Mouse (Mus musculus) kidney, postnatal 25 days (tissue): ENCODE results near the gene Olfr1225.
"Not testable (repeated sequence)": the region's sequence is repeated elsewhere in the genome, so short reads cannot be mapped to it uniquely, and the experiment has no call there.

Source experiments
- DNase-seq, 2 experiments: peaks; one replicate each; pipeline ENCODE4 v3.0.0; 2021; ENCODE audit warnings: mixed read lengths in 2 of 2

Olfr1225 gene

GRCm38 (mm10) chr2:89174569-89174968 is at the start of gene Olfr1225:
TSS of gene Olfr1225 (minus strand) at chr2:89174669.
- no peak for DNase-seq

- DNase-seq: no peak
Measured at GRCm38 (mm10) chr2:89199948-89200347, 25.5 kb upstream of the Olfr1225 start, which contains the start of gene Olfr1226. TSS of gene Olfr1226 (minus strand) at chr2:89200048.

GRCm38 (mm10) chr2:89196325-89196982 is 22.0 kb upstream of the Olfr1225 start:
- no peak for DNase-seq

GRCm38 (mm10) chr2:89164711-89165110 is 9.8 kb downstream of the Olfr1225 start:
- DNase-seq: not testable (repeated sequence)

GRCm38 (mm10) chr2:89163991-89164390 is 10.5 kb downstream of the Olfr1225 start, which contains the start of gene Olfr1224-ps1:
TSS of gene Olfr1224-ps1 (minus strand) at chr2:89164091.
- DNase-seq: not testable (repeated sequence)

- no peak for DNase-seq
Measured at GRCm38 (mm10) chr2:89151460-89151859, 23.0 kb downstream of the Olfr1225 start, which contains the start of gene Olfr1223. TSS of gene Olfr1223 (minus strand) at chr2:89151560.

GRCm38 (mm10) chr2:89132954-89133353 is 41.5 kb downstream of the Olfr1225 start, which contains the start of gene Olfr1222:
TSS of gene Olfr1222 (minus strand) at chr2:89133054.
- DNase-seq: no peak
